Mouse (Mus musculus): ENCODE data around the gene Dnajc14. TPM values are rescaled to one million over a fixed set of nuclear protein-coding genes. Genes with fewer than 3 reads are reported as not detected.

The Dnajc14 gene
- polyA plus RNA-seq, 1 experiment from 2014 or later = 36.9 TPM

DNA sequence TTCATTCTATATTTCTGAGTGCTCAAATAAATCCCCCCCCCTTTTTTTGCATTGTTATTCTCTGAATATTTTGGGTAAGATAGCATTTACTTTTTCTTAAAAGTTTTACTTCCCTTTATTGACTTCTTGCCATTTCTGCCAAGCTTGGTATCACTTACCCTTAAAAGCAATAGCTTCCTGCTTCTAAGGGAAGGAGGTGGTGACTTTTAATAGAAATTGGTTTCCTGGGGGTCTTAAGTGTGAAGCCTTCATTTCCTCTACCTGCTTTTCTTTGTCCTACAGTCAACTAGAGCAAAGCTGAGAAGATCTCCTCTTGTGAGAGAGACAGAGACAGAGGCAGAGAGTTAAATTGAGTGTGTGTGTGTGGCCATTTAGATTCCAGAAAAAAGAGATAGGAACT is 57.3 kb downstream of the Dnajc14 start:
- Histone ChIP-seq H3K27ac (ENCODE audit: low read depth, low read length) (no peak overlapping the region), H3K9me3 (ENCODE audit: control insufficient read depth, low read length) (no peaks in the 10 kb centered on the region), H3K27me3 (ENCODE audit: control insufficient read depth, insufficient read depth, low read length) (no peaks in the 10 kb centered on the region), H3K36me3 (ENCODE audit: control insufficient read depth, insufficient read depth, low read length) (peaks cover 52% of the 10 kb centered on the region), H3K4me1 (ENCODE audit: control insufficient read depth, insufficient read depth, low read length) (no peaks in the 10 kb centered on the region), H3K4me2 (replicated peaks; ENCODE audit: low read depth, low read length) (no peak overlapping the region), H3K4me3 (ENCODE audit: low read length) (no peak overlapping the region), H3K9ac (ENCODE audit: low read depth, low read length) (no peak overlapping the region)
- no peak for ATAC-seq (ENCODE audit: low FRiP score, low TSS enrichment)

- Histone ChIP-seq H3K4me1 (ENCODE audit: control insufficient read depth, insufficient read depth, low read length) (no peaks in the 10 kb centered on the region), H3K9me3 (ENCODE audit: control insufficient read depth, low read length) (no peaks in the 10 kb centered on the region), H3K36me3 (ENCODE audit: control insufficient read depth, insufficient read depth, low read length) (peaks cover 38% of the 10 kb centered on the region), H3K4me2 (replicated peaks; ENCODE audit: low read depth, low read length) (no peak overlapping the region), H3K4me3 (ENCODE audit: low read length) (no peak overlapping the region), H3K27me3 (ENCODE audit: control insufficient read depth, insufficient read depth, low read length) (no peaks in the 10 kb centered on the region), H3K27ac (ENCODE audit: low read depth, low read length) (no peak overlapping the region), H3K9ac (ENCODE audit: low read depth, low read length) (no peak overlapping the region)
- ATAC-seq (ENCODE audit: low FRiP score, low TSS enrichment) = no peak
- 86% methylated on average over 3 of the region's 3 CpGs for WGBS
These were observed 62.2 kb downstream of the Dnajc14 start for GRCm38 (mm10) chr10:128866042-128866441.

- Histone ChIP-seq H3K9me3 (ENCODE audit: control insufficient read depth, low read length) (no peaks in the 10 kb centered on the region), H3K4me3 (ENCODE audit: low read length) (no peak overlapping the region), H3K36me3 (ENCODE audit: control insufficient read depth, insufficient read depth, low read length) (peaks cover 37% of the 10 kb centered on the region), H3K4me2 (replicated peaks; ENCODE audit: low read depth, low read length) (no peak overlapping the region), H3K4me1 (ENCODE audit: control insufficient read depth, insufficient read depth, low read length) (no peaks in the 10 kb centered on the region), H3K9ac (ENCODE audit: low read depth, low read length) (no peak overlapping the region), H3K27ac (ENCODE audit: low read depth, low read length) (no peak overlapping the region), H3K27me3 (ENCODE audit: control insufficient read depth, insufficient read depth, low read length) (no peaks in the 10 kb centered on the region)
- 96% methylated on average over 1 of the region's 1 CpGs for WGBS
- no peak for ATAC-seq (ENCODE audit: low FRiP score, low TSS enrichment)
These were observed 62.7 kb downstream of the Dnajc14 start for GRCm38 (mm10) chr10:128866518-128866917.

Other genes with a start within 250 kb of the Dnajc14 start
- gene Pa2g4, start 238.1 kb upstream of the Dnajc14 start, polyA plus RNA-seq (2014; fragmentation: Nextera tagmentation; extraction: Ambion mirVana) = 237 and 254 TPM in 2 replicates
- gene Erbb3, start 214.4 kb upstream of the Dnajc14 start, polyA plus RNA-seq (2014; fragmentation: Nextera tagmentation; extraction: Ambion mirVana) = 5.1 and 11.8 TPM in 2 replicates
- 1,019 and 1,352 TPM in 2 replicates for gene Rps26, start 177.3 kb upstream of the Dnajc14 start, polyA plus RNA-seq (2014; fragmentation: Nextera tagmentation; extraction: Ambion mirVana)
- 1.8 and 2.8 TPM in 2 replicates for gene Ikzf4, start 158.1 kb upstream of the Dnajc14 start, polyA plus RNA-seq (2014; fragmentation: Nextera tagmentation; extraction: Ambion mirVana)
- gene Suox, start 130.0 kb upstream of the Dnajc14 start, polyA plus RNA-seq (2014; fragmentation: Nextera tagmentation; extraction: Ambion mirVana) = 6.8 and 10.1 TPM in 2 replicates
- gene Rab5b, start 107.8 kb upstream of the Dnajc14 start, polyA plus RNA-seq (2014; fragmentation: Nextera tagmentation; extraction: Ambion mirVana) = 34.9 and 54.6 TPM in 2 replicates
- gene Pmel, start 99.9 kb upstream of the Dnajc14 start, polyA plus RNA-seq (2014; fragmentation: Nextera tagmentation; extraction: Ambion mirVana) = 1.0 and 2.6 TPM in 2 replicates
- gene Cdk2, start 99.0 kb upstream of the Dnajc14 start, polyA plus RNA-seq (2014; fragmentation: Nextera tagmentation; extraction: Ambion mirVana) = 98.1 and 103 TPM in 2 replicates
- 4.1 and 4.7 TPM in 2 replicates for gene Dgka, start 59.2 kb upstream of the Dnajc14 start, polyA plus RNA-seq (2014; fragmentation: Nextera tagmentation; extraction: Ambion mirVana)
- 41.3 and 55.4 TPM in 2 replicates for gene Pym1, start 56.2 kb upstream of the Dnajc14 start, polyA plus RNA-seq (2014; fragmentation: Nextera tagmentation; extraction: Ambion mirVana)
- gene Mmp19, start 13.2 kb upstream of the Dnajc14 start, polyA plus RNA-seq (2014; fragmentation: Nextera tagmentation; extraction: Ambion mirVana) = 0.24 and 0.60 TPM in 2 replicates
- gene Tmem198b, start 308 bp downstream of the Dnajc14 start, polyA plus RNA-seq (2014; fragmentation: Nextera tagmentation; extraction: Ambion mirVana) = 14.6 and 15.9 TPM in 2 replicates
- gene Sarnp, start 13.3 kb downstream of the Dnajc14 start, polyA plus RNA-seq (2014; fragmentation: Nextera tagmentation; extraction: Ambion mirVana) = 219 and 284 TPM in 2 replicates
- gene Ormdl2, start 17.6 kb downstream of the Dnajc14 start, polyA plus RNA-seq (2014; fragmentation: Nextera tagmentation; extraction: Ambion mirVana) = 86.6 and 106 TPM in 2 replicates
- gene Gdf11, start 87.7 kb downstream of the Dnajc14 start, polyA plus RNA-seq (2014; fragmentation: Nextera tagmentation; extraction: Ambion mirVana) = 7.2 and 8.7 TPM in 2 replicates
- 479 and 521 TPM in 2 replicates for gene Cd63, start 96.9 kb downstream of the Dnajc14 start, polyA plus RNA-seq (2014; fragmentation: Nextera tagmentation; extraction: Ambion mirVana)
- gene Rdh5, start 118.8 kb downstream of the Dnajc14 start, polyA plus RNA-seq (2014; fragmentation: Nextera tagmentation; extraction: Ambion mirVana) = 14.5 and 15.7 TPM in 2 replicates
- 219 and 258 TPM in 2 replicates for gene Bloc1s1, start 120.0 kb downstream of the Dnajc14 start, polyA plus RNA-seq (2014; fragmentation: Nextera tagmentation; extraction: Ambion mirVana)
- gene Itga7, start 129.8 kb downstream of the Dnajc14 start, polyA plus RNA-seq (2014; fragmentation: Nextera tagmentation; extraction: Ambion mirVana) = 0.77 and 1.3 TPM in 2 replicates
- 0.21 and 1.4 TPM in 2 replicates for gene Mettl7b, start 156.9 kb downstream of the Dnajc14 start, polyA plus RNA-seq (2014; fragmentation: Nextera tagmentation; extraction: Ambion mirVana)
- gene Olfr9, start 185.4 kb downstream of the Dnajc14 start, polyA plus RNA-seq (2014; fragmentation: Nextera tagmentation; extraction: Ambion mirVana) = not detected in 2 replicates
- gene Olfr763, start 206.7 kb downstream of the Dnajc14 start, polyA plus RNA-seq (2014; fragmentation: Nextera tagmentation; extraction: Ambion mirVana) = not detected in 2 replicates
- gene Olfr764-ps1, start 235.8 kb downstream of the Dnajc14 start, polyA plus RNA-seq (2014; fragmentation: Nextera tagmentation; extraction: Ambion mirVana) = not detected in 2 replicates
- gene Olfr765, start 245.9 kb downstream of the Dnajc14 start, polyA plus RNA-seq (2014; fragmentation: Nextera tagmentation; extraction: Ambion mirVana) = not detected in 2 replicates

Measured in kidney, embryonic 14.5 days (tissue).